Mouse (Mus musculus): ENCODE data around the gene Hlcs.

Gene Hlcs

DNA sequence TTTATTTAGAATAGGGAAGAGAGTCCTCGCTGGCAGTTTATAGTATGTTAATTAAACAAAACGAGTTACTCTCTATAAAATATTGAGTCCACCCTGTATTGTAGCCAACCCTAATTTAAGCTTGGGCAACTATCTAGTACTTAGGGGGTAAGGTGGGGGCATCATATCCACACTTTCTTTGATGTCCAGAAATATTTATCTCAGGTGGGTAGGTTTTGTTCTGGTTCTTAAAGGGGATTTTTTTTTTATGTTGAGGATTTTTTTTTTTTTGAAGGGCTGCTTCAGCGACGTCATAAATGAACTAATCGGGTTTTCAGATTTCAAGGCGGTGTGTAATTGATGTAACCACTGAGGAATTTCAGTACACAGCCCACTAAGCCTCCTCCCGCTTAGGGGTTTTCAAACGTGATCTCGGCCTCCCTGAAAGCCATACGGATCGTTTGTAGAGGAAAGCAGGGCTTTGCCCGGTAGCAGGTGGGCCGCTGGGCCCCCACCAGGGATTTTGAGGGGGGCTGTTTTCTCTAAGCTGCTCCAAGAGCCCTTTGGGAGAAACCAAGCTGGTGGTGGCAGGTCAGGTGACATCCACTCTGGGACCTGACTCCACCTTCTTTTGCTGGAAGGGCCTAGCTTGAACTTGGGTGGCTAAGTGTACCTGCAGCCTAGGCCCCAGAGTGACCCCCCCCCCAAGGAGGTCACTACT, 233.4 kb downstream of the Hlcs start:
- DNase-seq (ENCODE audit: low read depth, low spot score), result no peak

GRCm38 (mm10) chr16:94079075-94079855, 234.1 kb downstream of the Hlcs start:
- no peak for DNase-seq (ENCODE audit: low read depth, low spot score)

Data from ZHBTc4 (cell line).